Mouse (Mus musculus): Measurements from ENCODE around the gene Sort1.
"Not testable (repeated sequence)": the region's sequence is repeated elsewhere in the genome, so short reads cannot be mapped to it uniquely, and the experiment has no call there.

Sort1 gene

DNA sequence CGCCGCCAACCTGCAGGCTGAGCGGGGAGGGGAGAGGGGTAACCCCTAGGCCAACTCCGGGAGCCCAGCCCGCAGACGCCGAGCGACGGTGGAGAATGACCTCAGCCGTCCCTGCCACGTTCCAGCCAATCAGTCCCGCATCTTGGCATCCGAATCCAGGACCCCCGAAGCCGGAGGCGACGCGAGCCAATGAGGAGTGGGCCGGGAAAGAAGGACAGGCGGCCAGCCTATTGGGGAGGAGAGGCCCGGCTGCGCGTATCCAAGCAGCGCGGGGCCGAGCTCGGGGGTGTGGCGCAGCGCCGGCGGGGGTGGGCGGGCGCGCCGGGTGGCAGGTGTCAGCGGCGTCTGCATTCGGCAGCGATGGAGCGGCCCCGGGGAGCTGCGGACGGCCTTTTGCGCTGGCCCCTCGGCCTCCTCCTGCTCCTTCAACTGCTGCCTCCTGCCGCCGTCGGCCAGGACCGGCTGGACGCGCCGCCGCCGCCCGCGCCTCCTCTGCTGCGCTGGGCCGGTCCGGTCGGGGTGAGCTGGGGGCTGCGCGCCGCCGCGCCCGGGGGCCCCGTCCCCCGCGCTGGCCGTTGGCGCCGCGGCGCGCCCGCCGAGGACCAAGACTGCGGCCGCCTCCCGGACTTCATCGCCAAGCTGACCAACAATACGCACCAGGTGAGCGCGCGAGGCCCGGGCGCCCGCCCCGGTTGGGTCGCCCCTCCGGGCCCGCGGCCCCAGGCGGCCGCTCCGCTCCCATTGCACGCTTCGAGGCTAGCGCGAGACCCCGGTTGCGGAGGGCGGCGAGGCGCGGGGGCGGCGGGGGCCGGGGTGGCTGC lies at the start of gene Sort1:
Gene Sort1, plus strand, starts transcription at position 302 of the 821 bp plus-strand sequence.
- in situ Hi-C loops (cut with MboI, MseI) = no loop called here

DNA sequence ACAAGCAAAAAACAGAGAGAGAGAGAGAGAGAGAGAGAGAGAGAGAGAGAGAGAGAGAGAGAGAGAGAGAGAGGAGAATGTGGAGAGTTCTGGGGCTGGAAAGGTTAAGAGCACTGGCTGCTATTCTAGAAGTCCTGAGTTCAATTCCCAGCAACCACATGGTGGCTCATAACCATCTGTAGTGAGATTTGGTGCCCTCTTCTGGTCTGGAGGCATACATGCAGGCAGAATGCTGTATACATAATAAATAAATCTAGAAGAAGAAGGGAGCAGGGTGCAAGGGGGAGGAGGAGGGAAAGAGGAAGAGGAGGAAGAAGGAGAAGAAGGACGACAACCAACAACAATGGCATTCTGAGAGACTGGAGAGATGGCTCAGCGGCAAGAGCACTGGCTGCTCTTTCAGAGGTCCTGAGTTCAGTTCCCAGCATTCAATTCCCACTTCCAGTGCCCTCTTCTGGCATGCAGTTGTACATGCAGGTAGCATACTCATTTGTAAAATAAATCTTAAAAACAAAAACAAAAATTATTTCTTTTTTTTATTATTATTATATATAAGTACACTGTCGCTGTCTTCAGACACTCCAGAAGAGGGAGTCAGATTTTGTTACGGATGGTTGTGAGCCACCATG lies 46.3 kb upstream of the Sort1 start:
- in situ Hi-C loops (cut with MboI, MseI) = not testable (repeated sequence)

DNA sequence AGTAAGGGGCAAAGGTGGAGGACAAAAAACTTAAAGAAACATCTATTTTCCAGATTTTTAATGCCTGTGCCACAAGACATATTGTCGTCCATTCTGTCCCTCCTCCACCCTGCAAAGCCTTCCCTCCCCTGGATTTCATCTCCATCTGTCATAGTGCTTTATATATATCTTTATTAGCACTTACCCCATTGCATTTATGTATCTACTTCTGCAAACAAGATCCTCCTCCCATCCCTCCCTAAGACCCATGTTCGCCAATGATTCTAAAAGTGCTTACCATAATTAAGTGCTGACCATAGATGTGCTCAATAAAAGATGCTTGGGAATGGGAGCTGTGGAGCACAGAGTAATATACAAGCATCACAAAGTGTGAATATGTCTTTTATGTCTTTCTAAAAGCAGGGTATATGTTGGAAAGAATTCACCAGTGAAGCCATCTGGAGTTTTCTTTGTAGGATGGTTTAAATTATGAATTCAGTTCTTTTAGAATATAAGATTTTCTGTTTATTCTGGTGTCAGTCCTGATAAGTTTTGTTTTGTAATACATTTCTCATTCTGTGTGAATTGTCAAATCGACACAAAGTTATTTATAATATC lies 42.5 kb upstream of the Sort1 start:
- in situ Hi-C loops (cut with MboI, MseI) = no loop called here

- in situ Hi-C loops (cut with MboI, MseI) = no loop called here
Observed at GRCm38 (mm10) chr3:108246857-108247256, 37.0 kb upstream of the Sort1 start.

GRCm38 (mm10) chr3:108256719-108257637 lies 26.9 kb upstream of the Sort1 start, which contains the start of gene Psma5:
TSS of gene Psma5 (plus strand) at chr3:108256926.
- in situ Hi-C loops (cut with MboI, MseI) = no loop called here

DNA sequence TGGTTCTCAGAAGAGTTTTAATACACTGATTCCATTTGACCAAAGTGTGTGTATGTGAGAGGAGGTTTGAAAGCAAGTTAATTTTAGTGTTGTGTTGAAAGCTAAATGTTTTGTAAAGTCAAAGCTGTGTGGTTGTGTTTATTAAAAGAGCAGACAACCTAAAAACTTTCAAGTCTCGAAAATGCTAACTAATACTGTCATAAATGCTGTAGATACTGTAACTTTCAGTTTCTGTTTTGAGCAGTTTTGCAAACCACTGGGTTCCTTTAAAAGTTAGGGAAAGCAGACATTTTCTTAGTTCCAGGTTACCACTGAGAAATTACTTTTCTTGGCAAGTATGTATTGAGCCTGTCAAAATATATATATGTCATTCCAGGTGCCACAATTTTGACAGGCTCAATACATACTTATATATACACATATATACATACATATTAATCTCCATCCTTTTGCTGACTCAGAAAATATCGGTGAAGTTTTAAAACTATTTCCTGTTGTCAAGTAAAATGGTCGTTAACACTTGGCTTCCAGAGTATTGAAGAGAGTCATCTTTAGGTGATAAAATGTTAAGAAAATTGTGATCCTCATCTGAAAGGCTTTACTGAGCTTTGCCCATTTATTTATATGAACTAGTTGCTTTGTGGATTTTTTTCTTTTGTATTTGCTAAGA lies 25.9 kb upstream of the Sort1 start:
- in situ Hi-C loops (cut with MboI, MseI) = no loop called here

GRCm38 (mm10) chr3:108259319-108259718 lies 24.6 kb upstream of the Sort1 start:
- in situ Hi-C loops (cut with MboI, MseI) = no loop called here

DNA sequence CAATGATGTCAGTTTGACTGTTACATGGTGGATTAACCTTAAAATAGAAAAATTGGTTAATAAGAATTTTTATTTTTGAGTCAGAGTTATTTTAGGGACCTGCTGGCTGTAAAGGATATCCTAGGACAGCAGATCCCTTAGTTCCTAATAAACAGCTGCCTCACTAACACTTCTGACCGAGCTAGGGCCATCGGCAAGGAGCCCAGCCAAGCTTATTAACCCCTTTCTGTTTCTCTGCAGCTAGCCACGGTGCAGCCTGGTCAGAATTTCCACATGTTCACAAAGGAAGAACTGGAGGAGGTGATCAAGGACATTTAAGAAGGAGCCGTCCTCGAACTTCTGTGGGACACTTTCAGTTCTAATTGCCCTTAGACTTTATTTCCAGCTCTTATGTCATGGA lies 4.4 kb upstream of the Sort1 start:
- in situ Hi-C loops (cut with MboI, MseI) = loop anchor here (5.0 kb wide), 1 partner anchor 108 kb away; no protein-coding TSS in a partner anchor

DNA sequence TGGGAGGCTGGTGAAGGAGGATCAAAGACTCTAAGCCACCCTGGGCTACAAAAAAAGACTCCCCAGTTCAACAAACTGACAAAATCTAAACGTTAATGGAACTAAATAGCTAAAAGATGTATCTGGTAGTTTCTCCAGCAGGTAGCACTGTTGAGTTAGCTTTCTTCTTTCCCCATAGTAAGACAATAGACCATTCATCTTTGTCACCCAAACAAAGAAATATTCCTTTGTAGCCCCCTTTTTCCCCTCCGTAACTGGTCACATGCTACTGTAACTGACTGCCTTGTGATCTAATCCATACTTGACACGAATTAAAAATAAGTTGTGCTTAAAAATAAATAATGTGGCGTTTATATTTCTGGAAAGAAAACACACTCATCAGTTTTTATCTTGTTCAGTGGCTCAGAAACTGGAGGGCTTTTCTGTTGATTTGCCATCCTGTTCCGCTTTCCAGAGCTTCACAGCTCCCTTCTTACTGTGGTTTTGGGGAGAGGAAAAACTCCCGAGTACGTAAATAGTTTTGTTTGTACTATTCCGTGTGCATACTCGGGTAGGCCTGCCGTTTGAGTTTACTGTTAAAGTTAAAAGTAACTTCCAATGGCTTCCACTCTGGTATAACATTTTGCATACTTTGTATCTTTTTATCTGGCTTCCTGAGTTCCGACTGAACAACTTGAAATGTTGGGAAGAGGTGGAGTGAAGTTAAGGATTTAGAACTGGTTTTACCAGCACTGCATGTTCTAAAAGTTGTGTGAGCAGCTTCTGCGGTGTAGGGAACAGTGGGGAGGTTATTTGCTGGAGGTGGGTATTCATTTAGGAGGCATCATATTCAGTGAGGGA lies 1.3 kb upstream of the Sort1 start:
- in situ Hi-C loops (cut with MboI, MseI) = no loop called here

DNA sequence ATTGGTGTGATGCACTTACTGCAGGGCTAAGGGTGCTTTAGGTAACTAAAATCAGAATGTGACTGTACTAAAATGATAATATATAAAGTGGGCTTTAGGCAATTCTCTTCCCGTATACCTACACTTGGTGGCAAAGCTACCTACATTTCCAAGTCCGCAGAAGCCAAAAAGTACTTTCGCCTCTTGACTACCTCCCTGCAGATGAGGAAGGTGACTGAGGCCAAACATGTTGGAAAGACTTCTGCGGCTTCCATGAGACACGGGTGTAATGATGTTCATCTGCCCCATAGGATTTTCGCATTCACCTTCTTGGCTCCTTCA lies 681 bp upstream of the Sort1 start:
- in situ Hi-C loops (cut with MboI, MseI) = no loop called here

- in situ Hi-C loops (cut with MboI, MseI) = no loop called here
Observed at GRCm38 (mm10) chr3:108285078-108285711, 1.3 kb downstream of the Sort1 start.

DNA sequence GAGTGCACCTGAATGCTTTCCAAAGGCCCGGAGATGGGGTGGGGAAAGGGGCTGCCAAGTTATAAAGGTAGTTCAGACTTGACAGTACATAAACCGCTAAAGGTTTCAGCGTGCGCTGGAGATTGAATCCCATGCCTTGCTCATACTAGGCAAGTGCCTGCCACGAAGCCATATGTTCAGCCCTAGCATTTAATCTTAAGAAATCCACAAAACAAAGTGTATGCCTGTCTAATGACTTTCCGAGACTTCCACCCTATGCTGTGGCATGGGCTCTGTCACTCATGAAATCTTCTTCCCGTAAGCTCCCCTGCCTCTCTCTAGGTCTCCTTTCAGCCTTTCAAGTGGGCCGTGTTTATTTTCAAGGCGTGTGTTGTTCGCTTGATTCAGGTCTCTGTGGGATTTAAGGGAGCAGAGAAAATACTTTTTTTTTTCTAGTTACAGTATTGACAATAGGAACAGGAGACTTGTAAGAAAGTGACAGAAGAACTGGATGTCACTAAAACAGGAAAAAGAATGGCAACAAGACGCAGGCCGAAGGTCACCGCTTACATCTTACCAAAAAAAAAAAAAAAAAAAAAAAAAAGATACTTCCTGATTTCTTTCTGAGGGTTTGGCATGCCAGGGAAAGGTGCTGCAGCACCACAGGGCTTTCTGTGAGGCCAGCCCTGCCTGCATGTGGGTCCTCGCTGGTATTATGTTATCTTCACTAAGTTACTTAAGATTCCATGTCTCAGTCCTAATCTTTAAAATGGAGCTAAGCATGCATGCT lies 3.0 kb downstream of the Sort1 start:
- in situ Hi-C loops (cut with MboI, MseI) = no loop called here

GRCm38 (mm10) chr3:108287811-108288805 lies 4.2 kb downstream of the Sort1 start:
- in situ Hi-C loops (cut with MboI, MseI) = no loop called here

DNA sequence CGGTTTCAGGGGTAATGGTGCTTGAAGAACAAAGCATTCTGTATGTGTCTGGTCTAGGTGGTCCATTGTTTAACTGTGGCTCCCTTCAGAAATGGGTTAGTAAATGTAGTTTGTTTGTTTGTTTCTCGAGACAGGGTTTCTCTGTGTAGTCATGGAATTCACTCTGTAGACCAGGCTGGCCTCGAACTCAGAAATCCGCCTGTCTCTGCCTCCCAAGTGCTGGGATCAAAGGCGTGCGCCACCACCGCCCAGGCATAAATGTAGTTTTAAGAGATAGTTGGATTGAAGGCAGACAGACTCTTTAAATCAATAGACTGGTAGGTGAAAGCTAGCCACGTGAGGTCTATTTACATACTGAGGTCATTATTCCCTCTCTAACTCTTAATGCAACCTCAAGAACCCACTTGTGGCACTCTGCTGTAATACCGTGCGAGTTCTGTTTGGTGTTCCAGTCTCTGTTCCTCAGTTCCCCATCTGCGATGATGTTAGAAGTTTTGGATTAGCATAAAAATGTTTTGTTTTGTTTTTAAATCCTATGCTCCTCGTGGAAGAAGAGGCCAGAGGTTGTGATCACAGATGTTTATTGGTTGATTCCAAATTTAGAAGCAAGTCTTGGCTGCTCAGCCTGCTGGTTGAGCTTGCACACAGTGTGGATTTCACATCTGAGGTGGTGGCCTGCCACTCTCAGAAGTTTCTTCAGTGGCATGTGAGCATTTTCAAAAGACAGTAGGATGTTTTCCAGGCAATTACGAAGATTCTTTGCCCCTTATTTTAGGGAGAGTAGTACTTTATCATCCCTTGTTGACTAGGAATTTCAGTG lies 5.6 kb downstream of the Sort1 start:
- in situ Hi-C loops (cut with MboI, MseI) = no loop called here

DNA sequence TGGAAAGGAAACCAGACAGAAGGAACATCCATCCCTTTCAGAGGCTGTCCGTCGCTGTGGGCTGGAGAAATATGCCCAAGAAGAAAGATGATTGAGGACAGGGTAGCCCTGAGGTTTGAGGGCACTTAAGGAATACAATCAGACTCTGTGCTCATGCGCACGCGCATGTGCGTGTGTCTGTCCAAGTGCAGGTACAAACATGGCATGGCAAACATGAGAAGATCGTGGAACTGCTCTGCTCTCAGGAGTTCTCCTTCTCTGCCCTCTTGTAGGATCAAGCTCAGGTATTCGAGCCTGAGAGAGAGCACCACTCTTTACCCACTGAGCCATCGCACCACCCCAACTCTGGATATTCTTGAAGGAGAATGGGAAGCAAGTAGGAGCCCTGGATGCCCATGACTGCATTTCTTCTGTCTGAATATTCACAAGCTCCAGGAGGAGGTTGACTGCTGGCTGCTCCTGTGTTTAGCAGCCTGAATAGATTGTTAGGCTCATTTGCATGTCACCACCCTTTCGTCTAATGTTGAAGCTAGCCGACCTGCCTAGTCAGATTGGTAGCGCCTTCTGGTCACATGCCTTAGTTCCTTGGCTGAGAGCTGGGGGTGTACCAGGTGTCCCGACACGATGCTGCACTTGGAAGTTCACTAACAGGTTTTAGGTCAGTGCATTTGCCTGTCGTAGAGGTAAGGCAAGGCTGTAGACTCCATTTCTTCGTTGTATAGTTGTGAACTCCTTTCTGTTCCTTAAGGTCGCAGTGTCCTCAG lies 7.3 kb downstream of the Sort1 start:
- in situ Hi-C loops (cut with MboI, MseI) = no loop called here

- in situ Hi-C loops (cut with MboI, MseI) = no loop called here
Observed at GRCm38 (mm10) chr3:108294398-108294797, 10.5 kb downstream of the Sort1 start.

Data from T-helper 2 cell (primary cell).